Mouse (Mus musculus) heart, embryonic 13.5 days (tissue): ENCODE measurements around the gene Avpi1. TPM values are rescaled to one million over a fixed set of nuclear protein-coding genes. Genes with fewer than 3 reads are reported as not detected.

Experiments
- ATAC-seq: fragments of 200-750 bp; cut with Nextera tagmentation; 2 replicates; pipeline ENCODE4 v1.8.0; 2017; ENCODE audit warnings: moderate TSS enrichment; ENCODE audit not compliant: insufficient number of reproducible peaks, low FRiP score, low TSS enrichment; ENCODE audit errors: extremely low read depth
- H3K27ac ChIP-seq: fragments of 300-500 bp; sonication (generic); replicated peaks from 2 replicates; pipeline ENCODE4 v1.5.1; 2015; ENCODE audit warnings: moderate library complexity, mild to moderate bottlenecking, inconsistent platforms
- H3K27me3 ChIP-seq: fragments of 300-500 bp; sonication (generic); replicated peaks from 2 replicates; pipeline ENCODE4 v1.6.1; 2015; ENCODE audit warnings: mild to moderate bottlenecking, inconsistent platforms
- H3K36me3 ChIP-seq: fragments of 300-500 bp; sonication (generic); 2 replicates; pipeline ENCODE4 v1.6.1; 2015; ENCODE audit warnings: mild to moderate bottlenecking, inconsistent platforms
- H3K4me1 ChIP-seq: fragments of 300-500 bp; sonication (generic); 2 replicates; pipeline ENCODE4 v1.6.1; 2015; ENCODE audit warnings: inconsistent platforms
- H3K4me2 ChIP-seq: fragments of 300-500 bp; sonication (generic); 2 replicates; pipeline ENCODE4 v1.6.1; 2015; ENCODE audit warnings: inconsistent platforms, mild to moderate bottlenecking, moderate library complexity
- H3K4me3 ChIP-seq: fragments of 300-500 bp; sonication (generic); 2 replicates; pipeline ENCODE4 v1.5.1; 2015; ENCODE audit warnings: moderate library complexity, mild to moderate bottlenecking, inconsistent platforms
- H3K9ac ChIP-seq: fragments of 300-500 bp; sonication (generic); 2 replicates; pipeline ENCODE4 v1.6.1; 2015; ENCODE audit warnings: inconsistent platforms, mild to moderate bottlenecking, moderate library complexity
- H3K9me3 ChIP-seq: fragments of 300-500 bp; sonication (generic); 2 replicates; pipeline ENCODE4 v1.6.1; 2016; ENCODE audit warnings: inconsistent platforms
- WGBS: fragments of 180-500 bp; shearing (Covaris S2); methylation state at CpG from one replicate; pipeline ENCODE4 v1.1.7; 2015; ENCODE audit warnings: mixed read lengths; 5-methylcytosine and 5-hydroxymethylcytosine counted together
- polyA plus RNA-seq: library from polyadenylated mRNA; unstranded; fragments of >200 nt; fragmentation: Nextera tagmentation; extraction: Ambion mirVana; gene quantifications from 2 replicates; pipeline ENCODE4 v1.2.1, GENCODE M21; 2015

The Avpi1 gene
- polyA plus RNA-seq, 1 experiment from 2014 or later: 30.6 TPM

GRCm38 (mm10) chr19:42129509-42130293 is 842 bp upstream of the Avpi1 start:
- Histone ChIP-seq H3K4me2 (peak overlapping the region; percentile 96), H3K27ac (peak overlapping the region; percentile 92), H3K36me3 (peaks cover 5% of the 10 kb centered on the region), H3K4me1 (peaks cover 50% of the 10 kb centered on the region), H3K9me3 (no peaks in the 10 kb centered on the region), H3K9ac (peak overlapping the region; percentile 69), H3K27me3 (no peaks in the 10 kb centered on the region), H3K4me3 (peak overlapping the region; percentile 63)
- WGBS: 32% methylated on average over 14 of the region's 14 CpGs
- ATAC-seq: no peak

- peaks cover 20% of the 10 kb centered on the region for H3K36me3 ChIP-seq
- peak overlapping the region; percentile 87 for H3K9ac ChIP-seq
- H3K4me1 ChIP-seq: peaks cover 58% of the 10 kb centered on the region
- H3K27me3 ChIP-seq: no peaks in the 10 kb centered on the region
- H3K4me2 ChIP-seq: peak overlapping the region; percentile 96
- H3K9me3 ChIP-seq: no peaks in the 10 kb centered on the region
- no peak for ATAC-seq
- 5% methylated on average over 23 of the region's 23 CpGs for WGBS
- peak overlapping the region; percentile 63 for H3K4me3 ChIP-seq
- H3K27ac ChIP-seq: peak overlapping the region; percentile 79
Measured at GRCm38 (mm10) chr19:42128052-42128740, 663 bp downstream of the Avpi1 start.

DNA sequence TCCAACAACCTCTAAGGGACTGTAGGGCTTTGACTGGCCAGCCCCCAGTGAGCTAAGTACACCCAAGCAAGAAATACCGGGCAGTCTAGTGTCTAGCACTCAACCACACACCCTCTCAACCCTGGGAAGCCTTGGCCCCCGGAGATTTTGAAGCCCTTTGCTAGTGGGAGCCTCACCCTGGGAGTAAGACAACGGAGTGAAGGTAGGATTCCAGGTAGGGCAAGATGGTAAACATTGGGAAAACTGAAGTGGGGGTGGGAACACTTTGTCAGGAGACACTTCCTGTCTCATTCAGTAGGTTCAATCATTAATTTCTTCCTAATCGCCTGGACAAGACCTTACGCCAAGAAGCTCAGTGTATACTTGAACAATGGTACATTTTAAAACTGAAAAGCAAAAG is 1.8 kb downstream of the Avpi1 start:
- no peak overlapping the region for H3K4me3 ChIP-seq
- H3K9me3 ChIP-seq: no peaks in the 10 kb centered on the region
- WGBS: 84% methylated on average over 5 of the region's 5 CpGs
- no peaks in the 10 kb centered on the region for H3K27me3 ChIP-seq
- no peak overlapping the region for H3K9ac ChIP-seq
- ATAC-seq: no peak
- H3K27ac ChIP-seq: no peak overlapping the region
- H3K4me1 ChIP-seq: peaks cover 58% of the 10 kb centered on the region
- H3K36me3 ChIP-seq: peaks cover 31% of the 10 kb centered on the region
- peak overlapping the region; percentile 96 for H3K4me2 ChIP-seq

DNA sequence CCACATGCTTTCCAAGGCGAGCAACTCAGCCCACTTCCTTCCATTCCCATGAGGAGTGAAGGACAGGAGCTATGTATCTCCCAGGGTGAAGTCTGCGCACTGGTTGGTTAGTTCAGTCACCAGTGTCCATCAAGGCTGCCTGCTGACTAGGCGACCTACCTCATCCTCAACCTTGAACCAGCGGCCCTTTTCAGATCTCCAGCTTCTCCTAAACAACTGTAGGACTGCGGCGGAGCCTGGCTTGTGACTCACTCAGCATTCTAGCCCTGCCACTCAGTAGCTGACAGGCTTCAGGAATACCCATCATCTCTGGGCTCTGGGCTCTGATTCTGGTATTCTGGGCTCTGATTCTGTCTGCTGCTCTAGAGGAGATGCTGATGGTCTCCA is 2.6 kb downstream of the Avpi1 start:
- 83% methylated on average over 6 of the region's 6 CpGs for WGBS
- Histone ChIP-seq H3K4me1 (peaks cover 58% of the 10 kb centered on the region), H3K4me2 (peak overlapping the region; percentile 10; the same call in 1 of the 2 replicates), H3K36me3 (peaks cover 39% of the 10 kb centered on the region), H3K27ac (peak overlapping the region; percentile 46), H3K4me3 (no peak overlapping the region), H3K27me3 (no peaks in the 10 kb centered on the region), H3K9ac (0 out of 2 replicates have a peak overlapping the region, but pooled peaks have one; percentile 0), H3K9me3 (no peaks in the 10 kb centered on the region)
- ATAC-seq: no peak

GRCm38 (mm10) chr19:42125501-42126218 is 3.2 kb downstream of the Avpi1 start:
- H3K36me3 ChIP-seq: peaks cover 44% of the 10 kb centered on the region
- 0 out of 2 replicates have a peak overlapping the region, but pooled peaks have one; percentile 0 for H3K9ac ChIP-seq
- peaks cover 58% of the 10 kb centered on the region for H3K4me1 ChIP-seq
- no peak overlapping the region for H3K4me3 ChIP-seq
- 62% methylated on average over 11 of the region's 11 CpGs for WGBS
- ATAC-seq: no peak
- H3K27ac ChIP-seq: peak overlapping the region; percentile 46
- no peaks in the 10 kb centered on the region for H3K9me3 ChIP-seq
- H3K27me3 ChIP-seq: no peaks in the 10 kb centered on the region
- peak overlapping the region; percentile 10; the same call in 1 of the 2 replicates for H3K4me2 ChIP-seq

DNA sequence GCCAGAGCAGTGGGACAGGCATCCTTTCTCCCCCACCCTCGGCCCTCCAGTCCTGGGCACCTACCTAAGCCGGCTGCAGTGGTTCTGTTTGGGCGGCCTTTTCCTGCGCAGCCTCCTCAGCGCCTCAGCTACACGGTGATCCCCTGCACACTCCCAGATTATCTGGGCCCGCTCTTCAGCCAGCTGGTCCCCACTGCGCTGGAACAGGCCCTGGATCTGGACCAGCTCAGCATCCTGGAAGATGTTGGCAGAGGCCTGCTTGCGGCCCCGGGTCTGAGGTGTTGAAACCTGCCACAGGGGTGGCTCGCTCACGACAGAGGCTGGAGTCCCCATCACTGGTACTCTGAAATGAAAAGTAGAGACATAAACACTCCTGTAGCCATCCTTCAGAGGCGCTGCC is 4.2 kb downstream of the Avpi1 start:
- ATAC-seq: no peak
- Histone ChIP-seq H3K4me3 (no peak overlapping the region), H3K9ac (no peak overlapping the region), H3K27ac (no peak overlapping the region), H3K27me3 (no peaks in the 10 kb centered on the region), H3K4me1 (peaks cover 50% of the 10 kb centered on the region), H3K9me3 (no peaks in the 10 kb centered on the region), H3K4me2 (no peak overlapping the region), H3K36me3 (peaks cover 54% of the 10 kb centered on the region)
- WGBS: 74% methylated on average over 13 of the region's 13 CpGs

- no peak overlapping the region for H3K27ac ChIP-seq
- no peaks in the 10 kb centered on the region for H3K27me3 ChIP-seq
- no peaks in the 10 kb centered on the region for H3K9me3 ChIP-seq
- ATAC-seq: no peak
- peaks cover 15% of the 10 kb centered on the region for H3K4me1 ChIP-seq
- no peak overlapping the region for H3K9ac ChIP-seq
- H3K36me3 ChIP-seq: peaks cover 94% of the 10 kb centered on the region
- WGBS: 86% methylated on average over 8 of the region's 8 CpGs
- H3K4me2 ChIP-seq: no peak overlapping the region
- H3K4me3 ChIP-seq: no peak overlapping the region
Measured at GRCm38 (mm10) chr19:42120451-42120850, 8.4 kb downstream of the Avpi1 start.

DNA sequence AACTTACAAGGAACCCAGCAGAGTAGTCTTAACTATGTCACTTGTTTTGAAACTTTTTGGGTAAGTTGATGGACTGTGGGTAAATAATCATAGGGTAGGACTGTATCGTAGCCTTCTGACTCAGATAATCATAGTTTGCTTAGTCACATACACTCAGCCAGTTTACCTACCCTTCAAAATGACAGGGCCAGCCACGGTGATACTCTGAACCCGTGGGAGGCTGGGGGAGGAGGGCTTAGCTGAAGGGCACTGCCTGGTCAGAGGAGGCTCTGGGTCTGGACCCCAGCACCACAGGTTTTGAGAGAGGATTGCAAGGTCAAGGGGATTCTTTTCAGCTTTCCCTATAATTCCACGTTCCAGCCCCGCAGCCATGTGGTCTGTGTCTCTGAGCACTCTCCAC is 10.3 kb downstream of the Avpi1 start:
- 75% methylated on average over 5 of the region's 5 CpGs for WGBS
- Histone ChIP-seq H3K4me2 (no peak overlapping the region), H3K9ac (no peak overlapping the region), H3K36me3 (peaks cover 95% of the 10 kb centered on the region), H3K4me3 (no peak overlapping the region), H3K27me3 (no peaks in the 10 kb centered on the region), H3K4me1 (0 out of 2 replicates have a peak, but pooled peaks cover 2% of the 10 kb centered on the region), H3K27ac (no peak overlapping the region), H3K9me3 (no peaks in the 10 kb centered on the region)
- no peak for ATAC-seq

DNA sequence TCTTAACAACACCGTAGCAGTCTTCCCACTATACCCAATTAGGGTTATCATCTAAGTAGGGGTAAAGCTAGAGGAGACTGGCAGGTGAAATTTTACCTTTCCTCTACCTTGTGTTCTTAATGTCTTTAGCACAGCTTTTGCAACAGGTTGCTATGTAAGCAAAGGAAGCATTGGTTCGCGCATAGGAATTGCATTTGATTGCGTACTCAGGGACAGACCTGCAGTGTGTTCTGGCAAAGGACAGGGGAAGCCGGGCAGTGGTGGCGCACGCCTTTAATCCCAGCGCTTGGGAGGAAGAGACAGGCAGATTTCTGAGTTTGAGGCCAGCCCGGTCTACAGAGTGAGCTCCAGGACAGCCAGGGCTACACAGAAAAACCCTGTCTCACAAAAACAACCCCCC is 10.7 kb downstream of the Avpi1 start:
- Histone ChIP-seq H3K4me1 (no peaks in the 10 kb centered on the region), H3K4me2 (no peak overlapping the region), H3K27me3 (no peaks in the 10 kb centered on the region), H3K27ac (no peak overlapping the region), H3K4me3 (no peak overlapping the region), H3K9ac (no peak overlapping the region), H3K9me3 (no peaks in the 10 kb centered on the region), H3K36me3 (peaks cover 95% of the 10 kb centered on the region)
- ATAC-seq: no peak
- 95% methylated on average over 9 of the region's 9 CpGs for WGBS

DNA sequence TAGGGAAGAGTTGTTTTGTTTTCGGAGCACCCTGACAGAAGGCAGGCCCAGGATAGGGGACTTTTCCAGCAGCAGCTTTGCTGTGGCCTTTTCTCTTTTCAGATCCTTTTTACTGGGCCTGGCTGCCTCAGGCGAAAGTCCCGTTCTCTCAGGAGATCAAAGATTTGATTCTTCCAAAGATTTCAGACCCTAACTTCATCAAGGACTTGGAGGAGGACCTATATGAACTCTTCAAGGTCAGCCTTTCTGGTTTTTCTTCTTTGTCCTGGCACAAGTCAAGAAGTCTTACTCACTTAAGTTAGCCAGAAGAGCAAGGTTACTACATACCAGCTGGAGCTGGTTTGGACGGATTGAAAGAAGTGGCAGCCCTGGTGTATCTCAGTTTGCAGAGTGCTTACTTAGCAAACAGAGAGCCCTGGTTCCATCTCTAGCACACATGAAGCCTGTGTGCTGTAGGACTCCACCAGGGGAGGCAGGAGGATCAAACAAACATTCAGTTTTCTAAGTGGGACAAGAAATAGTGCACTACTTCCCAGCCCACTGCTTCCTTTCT is 13.0 kb downstream of the Avpi1 start:
- Histone ChIP-seq H3K27ac (no peak overlapping the region), H3K9ac (no peak overlapping the region), H3K9me3 (no peaks in the 10 kb centered on the region), H3K27me3 (no peaks in the 10 kb centered on the region), H3K4me2 (no peak overlapping the region), H3K36me3 (peaks cover 83% of the 10 kb centered on the region), H3K4me3 (no peak overlapping the region), H3K4me1 (no peaks in the 10 kb centered on the region)
- 86% methylated on average over 4 of the region's 4 CpGs for WGBS
- ATAC-seq: no peak

DNA sequence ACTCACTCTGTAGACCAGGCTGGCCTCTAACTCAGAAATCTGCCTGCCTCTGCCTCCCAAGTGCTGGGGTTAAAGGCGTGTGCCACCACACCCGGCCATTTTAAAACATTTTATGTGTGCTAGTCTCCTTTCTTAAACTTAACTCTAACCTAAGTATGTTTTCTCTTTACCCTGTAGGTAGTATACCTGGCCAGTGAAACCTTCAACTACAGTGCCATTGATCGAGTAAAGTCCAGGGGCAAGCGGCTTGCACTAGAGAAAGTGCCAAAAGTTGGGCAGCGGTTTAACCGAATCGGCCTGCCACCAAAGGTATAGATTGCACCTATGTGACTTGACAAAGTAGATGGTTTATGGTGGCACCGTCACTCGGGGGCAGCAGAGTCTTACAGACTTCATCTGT is 24.2 kb downstream of the Avpi1 start:
- ATAC-seq: no peak
- Histone ChIP-seq H3K27me3 (no peaks in the 10 kb centered on the region), H3K4me2 (no peak overlapping the region), H3K4me3 (no peak overlapping the region), H3K36me3 (peaks cover 54% of the 10 kb centered on the region), H3K9ac (no peak overlapping the region), H3K27ac (no peak overlapping the region), H3K4me1 (no peaks in the 10 kb centered on the region), H3K9me3 (no peaks in the 10 kb centered on the region)
- WGBS: 89% methylated on average over 9 of the region's 9 CpGs
